Mouse (Mus musculus): ENCODE data around the gene Mxi1.

- no peak for TF ChIP-seq CTCF (conservative IDR thresholded peaks at IDR 0.05; ENCODE audit: low read length)
- no peak for TF ChIP-seq POU5F1 (IDR thresholded peaks at IDR 0.05; ENCODE audit: borderline replicate concordance, low read length)
- no peak for TF ChIP-seq NANOG (IDR thresholded peaks at IDR 0.05; ENCODE audit: borderline replicate concordance, low read length)
Observed at GRCm38 (mm10) chr19:53335241-53335640, 24.9 kb downstream of the Mxi1 start.
